Mouse (Mus musculus): Measurements from ENCODE around the gene Serpina3j.
"Not testable (repeated sequence)": the region's sequence is repeated elsewhere in the genome, so short reads cannot be mapped to it uniquely, and the experiment has no call there.

- not testable (repeated sequence) for TF ChIP-seq GATA1, TAL1 (IDR thresholded peaks at IDR 0.05; ENCODE audit: low read length)
Measured at GRCm38 (mm10) chr12:104351812-104352211, 37.5 kb downstream of the Serpina3j start.
